Mouse (Mus musculus) hindbrain, embryonic 16.5 days (tissue): Measurements from ENCODE around the gene Dgat2. TPM values are rescaled to one million over a fixed set of nuclear protein-coding genes. Genes with fewer than 3 reads are reported as not detected.

Experiments
- ATAC-seq: fragments of 200-750 bp; cut with Nextera tagmentation; 2 replicates; pipeline ENCODE4 v1.8.0; 2017; ENCODE audit warnings: moderate TSS enrichment, moderate library complexity
- H3K27ac ChIP-seq: fragments of 300-500 bp; sonication (generic); 2 replicates; pipeline ENCODE4 v1.5.1; 2014; ENCODE audit warnings: low read depth, mild to moderate bottlenecking, control low read depth, low read length, moderate library complexity
- H3K27me3 ChIP-seq: fragments of 300-500 bp; sonication (generic); replicated peaks from 2 replicates; pipeline ENCODE4 v1.6.1; 2014; ENCODE audit warnings: low read length; ENCODE audit not compliant: control insufficient read depth, insufficient read depth
- H3K36me3 ChIP-seq: fragments of 300-500 bp; sonication (generic); 2 replicates; pipeline ENCODE4 v1.6.1; 2014; ENCODE audit warnings: mild to moderate bottlenecking, low read length, moderate library complexity, mixed read lengths; ENCODE audit not compliant: control insufficient read depth, insufficient read depth
- H3K4me1 ChIP-seq: fragments of 300-500 bp; sonication (generic); 2 replicates; pipeline ENCODE4 v1.6.1; 2014; ENCODE audit warnings: low read depth, low read length; ENCODE audit not compliant: control insufficient read depth, insufficient read depth
- H3K4me2 ChIP-seq: fragments of 300-500 bp; sonication (generic); 2 replicates; pipeline ENCODE4 v1.6.1; 2014; ENCODE audit warnings: mild to moderate bottlenecking, low read length, control low read depth, moderate library complexity
- H3K4me3 ChIP-seq: fragments of 300-500 bp; sonication (generic); 2 replicates; pipeline ENCODE4 v1.5.1; 2014; ENCODE audit warnings: mild to moderate bottlenecking, low read length, control low read depth, moderate library complexity
- H3K9ac ChIP-seq: fragments of 300-500 bp; sonication (generic); 2 replicates; pipeline ENCODE4 v1.6.1; 2014; ENCODE audit warnings: low read depth, mild to moderate bottlenecking, control low read depth, low read length, moderate library complexity
- H3K9me3 ChIP-seq: fragments of 300-500 bp; sonication (generic); 2 replicates; pipeline ENCODE4 v1.6.1; 2014; ENCODE audit warnings: mild to moderate bottlenecking, low read length, moderate library complexity; ENCODE audit not compliant: control insufficient read depth
- WGBS: fragments of 180-500 bp; shearing (Covaris S2); extraction: QIAGEN DNeasy Blood & Tissue Kit; methylation state at CpG from one replicate; pipeline ENCODE4 v1.1.7; 2014; 5-methylcytosine and 5-hydroxymethylcytosine counted together
- polyA plus RNA-seq: library from polyadenylated mRNA; unstranded; fragments of >200 nt; fragmentation: Nextera tagmentation; extraction: Ambion mirVana; gene quantifications from 2 replicates; pipeline ENCODE4 v1.2.1, GENCODE M21; 2015

The Dgat2 gene
- polyA plus RNA-seq, 1 experiment from 2014 or later = 24.9 TPM

- H3K36me3 ChIP-seq = no peaks in the 10 kb centered on the region
- H3K4me3 ChIP-seq = no peak overlapping the region
- no peaks in the 10 kb centered on the region for H3K4me1 ChIP-seq
- H3K27ac ChIP-seq = no peak overlapping the region
- H3K27me3 ChIP-seq = no peaks in the 10 kb centered on the region
- ATAC-seq = peak; percentile 95
- H3K4me2 ChIP-seq = no peak overlapping the region
- WGBS = 43% methylated on average over 3 of the region's 3 CpGs
- H3K9me3 ChIP-seq = no peaks in the 10 kb centered on the region
- H3K9ac ChIP-seq = no peak overlapping the region
Observed at GRCm38 (mm10) chr7:99217338-99218074, 35.0 kb upstream of the Dgat2 start.

- Histone ChIP-seq H3K9ac (no peak overlapping the region), H3K27me3 (no peaks in the 10 kb centered on the region), H3K9me3 (no peaks in the 10 kb centered on the region), H3K27ac (no peak overlapping the region), H3K4me2 (no peak overlapping the region), H3K4me1 (no peaks in the 10 kb centered on the region), H3K36me3 (no peaks in the 10 kb centered on the region), H3K4me3 (no peak overlapping the region)
- no peak for ATAC-seq
- WGBS = 74% methylated on average over 8 of the region's 8 CpGs
Observed at GRCm38 (mm10) chr7:99215347-99215855, 32.9 kb upstream of the Dgat2 start.

DNA sequence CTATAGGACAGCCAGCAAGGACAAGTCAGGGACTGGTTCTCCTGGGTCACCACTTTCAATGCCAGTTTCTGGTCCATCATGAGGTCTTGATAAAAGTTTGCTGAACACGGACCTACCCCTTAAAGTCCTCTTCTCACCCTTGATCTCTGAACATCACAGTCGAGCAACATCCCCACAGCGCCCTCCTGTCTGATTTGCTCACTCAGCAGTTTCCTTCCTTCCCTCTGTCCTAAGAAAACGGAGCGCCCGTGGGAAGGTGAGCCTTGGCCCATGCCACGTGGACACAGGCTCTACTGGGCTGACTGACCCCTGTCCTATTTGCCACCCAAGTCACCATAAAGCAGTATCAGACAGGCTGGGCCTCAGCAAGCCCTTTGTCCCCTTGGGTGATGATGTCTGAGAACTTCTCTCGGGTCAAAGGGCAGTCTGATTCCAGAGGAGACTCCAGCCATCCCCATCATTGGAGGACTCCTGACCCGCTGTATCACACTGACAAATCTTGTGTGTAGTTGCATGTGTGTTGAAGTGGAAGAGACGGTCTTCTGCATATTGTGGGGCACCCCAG, 32.2 kb upstream of the Dgat2 start:
- Histone ChIP-seq H3K4me3 (no peak overlapping the region), H3K4me1 (no peaks in the 10 kb centered on the region), H3K27me3 (no peaks in the 10 kb centered on the region), H3K9ac (no peak overlapping the region), H3K27ac (no peak overlapping the region), H3K4me2 (no peak overlapping the region), H3K9me3 (no peaks in the 10 kb centered on the region), H3K36me3 (no peaks in the 10 kb centered on the region)
- ATAC-seq = no peak
- WGBS = 84% methylated on average over 10 of the region's 10 CpGs

- no peaks in the 10 kb centered on the region for H3K27me3 ChIP-seq
- 82% methylated on average over 2 of the region's 2 CpGs for WGBS
- H3K9me3 ChIP-seq = no peaks in the 10 kb centered on the region
- no peaks in the 10 kb centered on the region for H3K36me3 ChIP-seq
- H3K4me1 ChIP-seq = no peaks in the 10 kb centered on the region
- no peak for ATAC-seq
- no peak overlapping the region for H3K9ac ChIP-seq
- H3K4me3 ChIP-seq = no peak overlapping the region
- no peak overlapping the region for H3K27ac ChIP-seq
- no peak overlapping the region for H3K4me2 ChIP-seq
Observed at GRCm38 (mm10) chr7:99213686-99214085, 31.2 kb upstream of the Dgat2 start.

DNA sequence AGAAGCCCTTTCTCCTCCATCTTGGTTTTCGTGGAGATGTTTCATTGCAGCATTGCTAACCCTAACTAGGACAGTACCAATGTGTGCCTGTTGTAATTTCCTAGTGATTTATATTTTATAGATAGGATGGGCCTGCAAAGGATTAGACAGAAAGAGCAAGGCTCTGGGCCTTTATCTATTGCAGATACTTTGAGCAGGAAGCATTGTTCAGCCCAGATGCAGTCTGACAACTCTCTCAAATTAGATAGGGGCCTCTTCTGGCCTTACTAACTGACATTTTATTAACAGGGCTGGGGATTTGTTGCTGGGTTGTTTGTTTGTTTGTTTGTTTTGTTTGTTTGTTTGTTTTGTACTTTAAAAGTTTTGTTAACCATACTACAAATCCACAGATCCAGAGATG, 30.5 kb upstream of the Dgat2 start:
- Histone ChIP-seq H3K4me2 (no peak overlapping the region), H3K4me3 (no peak overlapping the region), H3K9ac (no peak overlapping the region), H3K36me3 (no peaks in the 10 kb centered on the region), H3K27me3 (no peaks in the 10 kb centered on the region), H3K9me3 (no peaks in the 10 kb centered on the region), H3K4me1 (no peaks in the 10 kb centered on the region), H3K27ac (no peak overlapping the region)
- WGBS = 95% methylated on average over 1 of the region's 1 CpGs
- ATAC-seq = no peak

- 97% methylated on average over 4 of the region's 4 CpGs for WGBS
- H3K4me3 ChIP-seq = no peak overlapping the region
- H3K4me1 ChIP-seq = no peaks in the 10 kb centered on the region
- H3K9me3 ChIP-seq = no peaks in the 10 kb centered on the region
- H3K36me3 ChIP-seq = no peaks in the 10 kb centered on the region
- H3K9ac ChIP-seq = no peak overlapping the region
- H3K27me3 ChIP-seq = no peaks in the 10 kb centered on the region
- no peak overlapping the region for H3K4me2 ChIP-seq
- no peak for ATAC-seq
- no peak overlapping the region for H3K27ac ChIP-seq
Observed at GRCm38 (mm10) chr7:99208704-99209103, 26.2 kb upstream of the Dgat2 start.

- 82% methylated on average over 7 of the region's 7 CpGs for WGBS
- no peak overlapping the region for H3K27ac ChIP-seq
- H3K4me3 ChIP-seq = no peak overlapping the region
- no peaks in the 10 kb centered on the region for H3K9me3 ChIP-seq
- ATAC-seq = no peak
- H3K27me3 ChIP-seq = no peaks in the 10 kb centered on the region
- no peaks in the 10 kb centered on the region for H3K36me3 ChIP-seq
- no peaks in the 10 kb centered on the region for H3K4me1 ChIP-seq
- H3K4me2 ChIP-seq = no peak overlapping the region
- H3K9ac ChIP-seq = no peak overlapping the region
Observed at GRCm38 (mm10) chr7:99206364-99206763, 23.8 kb upstream of the Dgat2 start.

GRCm38 (mm10) chr7:99202163-99202562, 19.6 kb upstream of the Dgat2 start:
- H3K27me3 ChIP-seq = no peaks in the 10 kb centered on the region
- no peak overlapping the region for H3K4me3 ChIP-seq
- H3K4me1 ChIP-seq = no peaks in the 10 kb centered on the region
- no peak overlapping the region for H3K4me2 ChIP-seq
- ATAC-seq = no peak
- 88% methylated on average over 7 of the region's 7 CpGs for WGBS
- no peak overlapping the region for H3K27ac ChIP-seq
- H3K9ac ChIP-seq = no peak overlapping the region
- H3K9me3 ChIP-seq = no peaks in the 10 kb centered on the region
- no peaks in the 10 kb centered on the region for H3K36me3 ChIP-seq

- Histone ChIP-seq H3K27me3 (no peaks in the 10 kb centered on the region), H3K27ac (no peak overlapping the region), H3K4me2 (no peak overlapping the region), H3K9me3 (no peaks in the 10 kb centered on the region), H3K36me3 (no peaks in the 10 kb centered on the region), H3K4me1 (no peaks in the 10 kb centered on the region), H3K4me3 (no peak overlapping the region), H3K9ac (no peak overlapping the region)
- ATAC-seq = no peak
- whole genome bisulfite sequencing = 56% methylated on average over 4 of the region's 4 CpGs
Observed at GRCm38 (mm10) chr7:99200290-99200689, 17.8 kb upstream of the Dgat2 start.
